Mouse (Mus musculus): ENCODE results near the gene Itpr1.

GRCm38 (mm10) chr6:108411201-108411600 is 198.3 kb downstream of the Itpr1 start:
- TF ChIP-seq GATA1 (IDR thresholded peaks at IDR 0.05; ENCODE audit: low read length): no peak
- TF ChIP-seq TAL1 (IDR thresholded peaks at IDR 0.05; ENCODE audit: low read length): no peak

All from erythroblast, embryonic 14.5 days (primary cell).